Mouse (Mus musculus): ENCODE measurements around the gene Babam2. TPM values are rescaled to one million over a fixed set of nuclear protein-coding genes. Genes with fewer than 3 reads are reported as not detected.
A peak's percentile ranks its signal among the peaks of the same experiment; 100 is the strongest.
"Not testable (repeated sequence)": the region's sequence is repeated elsewhere in the genome, so short reads cannot be mapped to it uniquely, and the experiment has no call there.

The Babam2 gene
- total RNA-seq, 4 experiments from 2014 or later, result 31.2 to 35.8 (median 35.0) TPM

- no peak for DNase-seq (ENCODE audit: low spot score)
Measured at GRCm38 (mm10) chr5:31935936-31936335, 238.5 kb downstream of the Babam2 start.

- no peak for DNase-seq (ENCODE audit: low spot score)
Measured at GRCm38 (mm10) chr5:31936523-31936922, 239.0 kb downstream of the Babam2 start.

- no peak for DNase-seq (ENCODE audit: low spot score)
Measured at GRCm38 (mm10) chr5:31940876-31941275, 243.4 kb downstream of the Babam2 start.

GRCm38 (mm10) chr5:31947185-31947584 is 249.7 kb downstream of the Babam2 start:
- peak; percentile 45 for DNase-seq (ENCODE audit: low spot score)

- no peak for DNase-seq (ENCODE audit: low spot score)
Measured at GRCm38 (mm10) chr5:31949389-31949788, 251.9 kb downstream of the Babam2 start.

- no peak for DNase-seq (ENCODE audit: low spot score)
Measured at GRCm38 (mm10) chr5:31950532-31950931, 253.0 kb downstream of the Babam2 start.

- DNase-seq (ENCODE audit: low spot score), result no peak
Measured at GRCm38 (mm10) chr5:31955184-31955583, 257.7 kb downstream of the Babam2 start.

GRCm38 (mm10) chr5:31956336-31956735 is 258.9 kb downstream of the Babam2 start:
- no peak for DNase-seq (ENCODE audit: low spot score)

GRCm38 (mm10) chr5:31959886-31960285 is 262.4 kb downstream of the Babam2 start:
- no peak for DNase-seq (ENCODE audit: low spot score)

- DNase-seq (ENCODE audit: low spot score), result no peak
Measured at GRCm38 (mm10) chr5:31961423-31961822, 263.9 kb downstream of the Babam2 start.

- no peak for DNase-seq (ENCODE audit: low spot score)
Measured at GRCm38 (mm10) chr5:31962346-31962745, 264.9 kb downstream of the Babam2 start.

GRCm38 (mm10) chr5:31963352-31963751 is 265.9 kb downstream of the Babam2 start:
- DNase-seq (ENCODE audit: low spot score), result no peak

- DNase-seq (ENCODE audit: low spot score), result no peak
Measured at GRCm38 (mm10) chr5:31963851-31964250, 266.4 kb downstream of the Babam2 start.

GRCm38 (mm10) chr5:31966741-31967140 is 269.3 kb downstream of the Babam2 start:
- DNase-seq (ENCODE audit: low spot score), result no peak

- no peak for DNase-seq (ENCODE audit: low spot score)
Measured at GRCm38 (mm10) chr5:31967526-31967925, 270.0 kb downstream of the Babam2 start.

GRCm38 (mm10) chr5:31968046-31968506 is 270.6 kb downstream of the Babam2 start:
- DNase-seq (ENCODE audit: low spot score), result no peak

GRCm38 (mm10) chr5:31972416-31972815 is 274.9 kb downstream of the Babam2 start:
- not testable (repeated sequence) for DNase-seq (ENCODE audit: low spot score)

- no peak for DNase-seq (ENCODE audit: low spot score)
Measured at GRCm38 (mm10) chr5:31974614-31975168, 277.2 kb downstream of the Babam2 start.

- no peak for DNase-seq (ENCODE audit: low spot score)
Measured at GRCm38 (mm10) chr5:31982061-31982460, 284.6 kb downstream of the Babam2 start.

GRCm38 (mm10) chr5:31983161-31983560 is 285.7 kb downstream of the Babam2 start:
- DNase-seq (ENCODE audit: low spot score), result no peak

GRCm38 (mm10) chr5:31983817-31984368 is 286.4 kb downstream of the Babam2 start:
- DNase-seq (ENCODE audit: low spot score), result no peak

- DNase-seq (ENCODE audit: low spot score), result no peak
Measured at GRCm38 (mm10) chr5:31984369-31984961, 287.0 kb downstream of the Babam2 start.

- DNase-seq (ENCODE audit: low spot score), result no peak
Measured at GRCm38 (mm10) chr5:31985021-31985420, 287.5 kb downstream of the Babam2 start.
